Mouse (Mus musculus): ENCODE results near the gene H2-DMb1.
"Not testable (repeated sequence)": the region's sequence is repeated elsewhere in the genome, so short reads cannot be mapped to it uniquely, and the experiment has no call there.

H2-DMb1 gene

DNA sequence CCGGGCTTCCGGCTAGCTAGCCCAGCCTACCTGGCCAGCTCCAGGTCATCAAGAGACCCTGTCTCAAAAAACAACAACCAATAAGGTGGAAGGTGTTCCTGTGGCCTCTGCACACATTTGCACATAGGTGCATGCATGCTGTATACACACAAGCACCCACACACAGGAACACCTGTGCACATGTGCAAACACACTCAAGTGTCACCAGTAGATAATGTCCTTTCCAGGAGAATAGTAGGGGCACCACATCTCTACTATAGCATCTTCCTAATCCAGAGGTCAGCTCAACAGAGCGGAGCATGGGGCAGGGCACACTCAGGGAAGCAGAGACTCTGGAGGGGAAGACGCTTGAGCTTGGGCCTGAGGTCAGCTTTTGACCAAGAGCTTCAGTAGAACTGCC lies 8.7 kb upstream of the H2-DMb1 start:
- in situ Hi-C loops (cut with MboI, MseI) = not testable (repeated sequence)

DNA sequence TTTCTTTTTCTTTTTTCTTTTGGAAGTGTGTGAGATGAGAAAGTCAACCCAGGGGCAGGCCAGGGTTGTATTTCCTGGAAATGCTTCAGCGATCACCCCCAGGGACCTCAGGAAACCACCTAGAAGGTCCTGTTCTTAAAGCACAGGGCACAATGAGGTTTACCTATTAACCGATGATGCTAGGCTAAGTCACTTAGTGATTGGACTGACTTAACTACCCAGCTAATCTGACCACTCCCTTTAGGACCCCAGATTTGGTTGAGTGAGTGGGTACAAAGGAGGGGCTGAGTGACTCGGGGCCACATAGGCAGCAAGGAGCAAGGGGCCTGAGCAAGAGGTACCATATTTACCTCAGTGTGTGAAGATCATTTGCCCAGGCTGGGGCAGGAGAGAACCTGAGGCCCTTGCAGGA lies 7.9 kb upstream of the H2-DMb1 start:
- in situ Hi-C loops (cut with MboI, MseI) = no loop called here

DNA sequence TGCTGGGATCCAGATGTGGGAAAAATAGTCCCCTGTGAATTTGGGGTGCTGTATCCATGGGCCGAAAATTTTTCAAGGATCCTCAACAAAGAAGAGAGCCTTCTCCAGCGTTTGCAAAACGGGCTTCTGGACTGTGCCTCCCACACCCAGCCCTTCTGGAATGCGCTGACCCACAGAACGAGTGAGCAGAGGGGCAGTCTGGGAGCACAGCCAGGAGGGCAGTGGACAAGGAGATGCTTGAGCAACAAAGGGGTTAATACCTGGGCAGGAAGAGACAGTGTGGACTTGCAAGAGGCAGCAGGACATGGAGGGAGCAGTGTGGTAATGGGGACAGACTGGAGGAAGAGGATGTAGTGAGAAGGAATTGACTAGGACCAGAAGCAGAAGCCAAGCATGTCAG lies 2.7 kb downstream of the H2-DMb1 start:
- in situ Hi-C loops (cut with MboI, MseI) = no loop called here

DNA sequence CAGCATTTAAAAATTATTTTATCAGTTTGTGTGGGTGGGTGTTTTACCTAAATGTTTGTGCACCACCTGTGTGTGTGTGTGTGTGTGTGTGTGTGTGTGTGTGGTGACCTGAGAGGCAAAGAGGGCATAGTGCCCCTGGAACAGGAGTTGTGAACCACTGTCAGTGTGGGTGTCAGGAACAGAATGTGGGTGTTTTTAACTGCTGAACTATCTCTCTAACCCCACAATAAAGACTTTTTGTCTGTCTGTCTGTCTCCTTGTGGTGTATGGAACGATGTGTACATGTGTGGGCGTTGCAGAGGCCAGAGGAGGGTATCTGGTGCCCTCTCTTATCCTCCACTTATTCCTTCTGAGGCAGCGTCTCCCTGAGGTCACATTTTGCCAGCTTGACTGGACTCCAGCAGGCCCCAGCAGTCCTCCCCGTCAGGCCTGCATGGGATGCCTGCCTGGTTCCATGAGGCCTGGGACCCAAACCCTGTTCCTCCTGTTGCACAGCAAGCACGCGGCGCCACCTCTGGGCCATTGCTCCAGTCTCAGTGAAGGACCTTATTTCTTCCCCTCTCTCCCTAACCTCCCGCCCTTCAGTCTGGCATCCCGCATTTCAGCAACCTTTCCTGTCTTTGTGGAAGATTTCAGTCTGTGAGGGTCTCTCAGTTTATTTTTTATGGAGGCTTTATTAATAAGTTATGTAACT lies 11.5 kb downstream of the H2-DMb1 start:
- in situ Hi-C loops (cut with MboI, MseI) = no loop called here

- in situ Hi-C loops (cut with MboI, MseI) = loop anchor here (5.0 kb wide), 2 partner anchors 33 to 83 kb away; no protein-coding TSS in a partner anchor
Measured at GRCm38 (mm10) chr17:34165033-34165730, 12.3 kb downstream of the H2-DMb1 start.

DNA sequence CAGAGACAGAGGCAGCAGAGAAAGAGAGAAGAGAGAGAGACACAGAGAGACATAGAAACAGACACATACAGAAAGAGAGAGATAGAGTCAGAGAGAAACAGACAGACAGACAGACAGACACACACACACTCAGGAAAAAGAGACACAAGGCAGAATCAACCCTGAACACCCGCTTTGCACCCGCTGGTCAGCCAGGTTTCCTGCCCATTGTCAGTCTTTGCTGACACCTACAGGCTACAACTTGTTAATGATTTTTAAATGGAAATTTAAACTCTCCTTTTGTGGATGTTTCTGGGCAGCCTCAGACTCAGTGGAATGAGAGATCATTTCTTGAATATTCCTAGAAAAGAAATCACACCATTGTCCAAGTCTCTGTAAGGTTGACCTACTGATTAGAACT lies 16.4 kb downstream of the H2-DMb1 start:
- in situ Hi-C loops (cut with MboI, MseI) = loop anchor here (5.0 kb wide), 2 partner anchors 37 to 87 kb away; no protein-coding TSS in a partner anchor

DNA sequence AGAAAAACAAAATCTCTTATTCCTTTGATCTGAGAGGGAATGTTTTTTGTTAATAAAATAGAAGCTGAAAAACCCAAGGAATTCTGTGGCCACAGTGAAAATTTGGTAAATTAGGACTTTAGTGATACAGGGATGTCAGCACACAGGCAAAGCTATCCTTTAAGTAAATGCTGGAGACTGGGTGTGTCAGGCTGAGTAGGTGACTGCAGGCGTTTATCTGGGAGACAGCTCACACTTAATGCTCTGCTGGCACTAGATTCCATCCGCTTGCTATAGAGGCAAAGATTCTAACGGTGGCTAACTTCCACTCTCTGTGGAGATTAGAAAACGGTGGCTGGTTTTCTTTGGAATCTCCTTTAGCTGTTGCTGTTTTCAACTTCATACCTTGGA lies 17.6 kb downstream of the H2-DMb1 start:
- in situ Hi-C loops (cut with MboI, MseI) = loop anchor here (5.0 kb wide), 1 partner anchor 37 kb away; no protein-coding TSS in a partner anchor

GRCm38 (mm10) chr17:34170877-34171498 lies 18.1 kb downstream of the H2-DMb1 start:
- in situ Hi-C loops (cut with MboI, MseI) = loop anchor here (5.0 kb wide), 1 partner anchor 36 kb away; no protein-coding TSS in a partner anchor

- in situ Hi-C loops (cut with MboI, MseI) = loop anchor here (5.0 kb wide), 1 partner anchor 35 kb away; no protein-coding TSS in a partner anchor
Measured at GRCm38 (mm10) chr17:34172528-34172927, 19.7 kb downstream of the H2-DMb1 start.

DNA sequence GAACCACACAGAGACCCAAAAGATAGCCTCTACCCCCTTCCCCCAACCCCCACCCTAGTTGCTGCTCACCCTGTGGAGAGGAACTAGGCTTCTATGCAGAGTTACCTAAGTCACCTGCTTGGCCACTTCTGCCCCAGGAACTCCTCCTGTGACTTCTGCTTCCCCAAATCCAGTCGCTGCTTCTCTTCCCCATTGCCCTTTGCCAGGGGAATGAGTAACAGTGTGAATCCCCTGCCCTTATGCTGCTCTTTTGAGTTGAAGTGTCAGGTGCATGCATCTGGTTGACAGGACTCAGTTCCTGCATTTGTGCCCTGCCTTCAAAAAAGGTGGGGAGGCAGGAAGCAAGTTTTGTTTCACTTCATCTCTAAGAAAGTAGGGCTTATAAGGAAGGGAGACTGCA lies 21.2 kb downstream of the H2-DMb1 start:
- in situ Hi-C loops (cut with MboI, MseI) = loop anchor here (5.0 kb wide), 1 partner anchor 33 kb away; no protein-coding TSS in a partner anchor

GRCm38 (mm10) chr17:34177179-34177578 lies 24.3 kb downstream of the H2-DMb1 start:
- in situ Hi-C loops (cut with MboI, MseI) = loop anchor here (25.0 kb wide), 1 partner anchor 1685 kb away; the partner anchor contains the start of genes Nrm and Ppp1r18

- in situ Hi-C loops (cut with MboI, MseI) = loop anchor here (25.0 kb wide), 1 partner anchor 1683 kb away; the partner anchor contains the start of genes Nrm and Ppp1r18
Measured at GRCm38 (mm10) chr17:34179019-34179418, 26.1 kb downstream of the H2-DMb1 start.

- in situ Hi-C loops (cut with MboI, MseI) = loop anchor here (5.0 to 25.0 kb wide), 2 partner anchors 57 to 1682 kb away; partner anchors contain the start of genes H2-Ob, Nrm and Ppp1r18
Measured at GRCm38 (mm10) chr17:34179913-34180859, 27.3 kb downstream of the H2-DMb1 start.

DNA sequence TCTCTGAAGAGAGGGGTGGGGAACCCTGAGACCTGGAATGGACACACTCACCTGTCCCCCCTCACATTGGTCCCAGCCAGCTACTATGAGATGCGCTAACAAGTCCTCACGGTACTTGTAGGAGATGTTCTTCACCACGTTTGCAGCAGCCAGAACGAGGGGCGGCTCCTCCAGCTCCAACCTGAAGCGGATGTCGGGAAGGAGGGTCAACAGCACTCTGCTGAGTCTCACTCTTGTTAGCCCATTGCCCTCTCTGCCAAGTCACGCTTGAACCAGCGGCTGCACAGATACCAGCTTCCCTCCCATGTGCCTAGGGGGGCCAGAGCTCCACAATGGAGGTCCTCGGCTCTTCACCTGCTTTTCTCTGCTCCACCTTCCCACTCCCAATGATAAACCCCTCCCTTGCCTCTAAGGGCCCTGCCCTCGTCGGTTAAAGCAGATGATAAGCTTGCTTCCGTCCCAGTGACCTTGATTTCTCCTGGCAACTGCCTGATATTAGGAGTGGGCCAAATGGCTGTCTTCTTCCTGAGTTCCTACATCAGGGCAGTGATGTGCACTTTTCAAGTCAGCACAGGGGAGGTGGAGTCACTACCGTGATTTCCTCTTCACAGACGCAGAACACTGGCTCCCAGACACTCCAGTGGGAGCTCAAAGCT lies 30.8 kb downstream of the H2-DMb1 start:
- in situ Hi-C loops (cut with MboI, MseI) = loop anchor here (5.0 to 25.0 kb wide), 2 partner anchors 54 to 1679 kb away; partner anchors contain the start of genes H2-Ob, Nrm and Ppp1r18

DNA sequence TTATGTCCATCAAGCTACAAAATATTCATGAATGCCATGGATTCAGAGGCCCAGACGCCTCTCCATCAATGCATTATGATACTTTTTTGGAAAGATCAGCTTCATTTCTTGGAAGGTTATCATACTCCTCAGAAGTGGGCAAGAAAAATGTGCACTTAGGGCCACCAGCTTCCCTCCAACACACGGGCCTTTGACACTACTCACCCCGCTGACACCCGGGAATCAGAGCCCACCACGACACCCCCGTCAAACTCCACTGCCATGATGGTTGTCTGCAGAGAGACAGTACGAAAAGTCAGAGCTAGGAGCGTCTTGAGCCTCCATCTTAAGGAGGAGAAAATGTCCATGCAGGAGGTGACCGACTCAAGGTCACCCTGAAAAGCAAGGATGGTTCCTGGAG lies 32.7 kb downstream of the H2-DMb1 start:
- in situ Hi-C loops (cut with MboI, MseI) = loop anchor here (25.0 kb wide), 1 partner anchor 1677 kb away; the partner anchor contains the start of genes Nrm and Ppp1r18

DNA sequence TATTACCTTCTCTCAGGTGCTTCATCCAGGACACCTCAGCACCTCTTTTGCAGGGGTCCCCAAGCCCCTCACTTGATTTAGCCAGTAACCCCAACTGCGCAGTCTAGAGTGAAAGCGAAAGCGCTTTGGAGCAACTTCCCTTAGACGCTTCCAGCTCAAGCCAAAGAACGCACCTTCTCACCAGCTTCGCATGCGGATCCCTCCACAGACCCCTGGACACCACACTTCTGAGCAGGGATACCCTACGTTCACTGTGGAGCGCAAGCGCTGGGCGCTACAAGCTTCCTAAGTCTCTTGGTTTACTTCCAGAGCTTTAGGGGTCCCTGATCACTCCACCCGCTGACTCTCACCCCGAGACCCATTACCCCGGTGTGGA lies 34.0 kb downstream of the H2-DMb1 start:
- in situ Hi-C loops (cut with MboI, MseI) = loop anchor here (25.0 kb wide), 1 partner anchor 1675 kb away; the partner anchor contains the start of genes Nrm and Ppp1r18

- in situ Hi-C loops (cut with MboI, MseI) = loop anchor here (25.0 kb wide), 1 partner anchor 1675 kb away; the partner anchor contains the start of genes Nrm and Ppp1r18
Measured at GRCm38 (mm10) chr17:34187261-34187916, 34.5 kb downstream of the H2-DMb1 start, which contains the start of the genes Tap1 and Psmb9. Gene Tap1, plus strand, starts transcription at chr17:34187553. Gene Psmb9, minus strand, starts transcription at chr17:34187764.

GRCm38 (mm10) chr17:34188010-34188409 lies 35.1 kb downstream of the H2-DMb1 start:
- in situ Hi-C loops (cut with MboI, MseI) = loop anchor here (25.0 kb wide), 1 partner anchor 1674 kb away; the partner anchor contains the start of genes Nrm and Ppp1r18

DNA sequence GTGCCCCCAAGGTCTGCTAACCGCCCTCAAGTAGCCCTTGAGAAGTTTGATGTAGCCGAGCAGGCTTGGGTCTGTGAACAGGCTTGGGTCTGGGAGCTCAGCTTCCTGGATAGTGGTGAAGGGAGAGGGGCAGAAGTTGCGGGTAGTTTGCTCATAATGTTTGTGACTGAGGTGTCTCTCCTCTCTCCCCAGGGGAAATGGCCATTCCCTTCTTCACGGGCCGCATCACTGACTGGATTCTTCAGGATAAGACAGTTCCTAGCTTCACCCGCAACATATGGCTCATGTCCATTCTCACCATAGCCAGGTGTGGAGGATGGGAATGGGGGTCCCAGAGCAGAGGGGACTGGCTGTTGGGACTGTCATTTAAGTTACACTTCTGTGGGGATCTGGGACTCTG lies 36.1 kb downstream of the H2-DMb1 start:
- in situ Hi-C loops (cut with MboI, MseI) = loop anchor here (25.0 kb wide), 1 partner anchor 1673 kb away; the partner anchor contains the start of genes Nrm and Ppp1r18

Data from T-helper 1 cell (primary cell).